Mouse (Mus musculus) MEL (cell line): ENCODE measurements around the gene Uba52.

Experiments
- BHLHE40 ChIP-seq: IDR thresholded peaks from 2 replicates; pipeline ENCODE4 v1.6.1; 2012; ENCODE audit warnings: low read depth, mild to moderate bottlenecking, inconsistent platforms, low read length, improper control_type of control experiment, borderline replicate concordance
- CTCF ChIP-seq, 3 experiments: IDR thresholded peaks in 2 of 3; conservative IDR thresholded peaks in 1 of 3; 2 replicates each; pipeline ENCODE4 v1.5.1; 2011 to 2012; ENCODE audit warnings: low read length in 3 of 3, low read depth in 2 of 3, mild to moderate bottlenecking in 2 of 3, improper control_type of control experiment in 1 of 3, inconsistent platforms in 1 of 3, mixed read lengths in 1 of 3, moderate library complexity in 1 of 3; ENCODE audit not compliant: control insufficient read depth in 1 of 3, insufficient read depth in 1 of 3, poor library complexity in 1 of 3, severe bottlenecking in 1 of 3
- E2F4 ChIP-seq: IDR thresholded peaks from 2 replicates; pipeline ENCODE4 v1.6.1; 2011; ENCODE audit warnings: low read depth, low read length, improper control_type of control experiment, borderline replicate concordance
- EP300 ChIP-seq, 2 experiments: IDR thresholded peaks; 2 replicates each; pipeline ENCODE4 v1.6.1; 2011; ENCODE audit warnings: improper control_type of control experiment in 2 of 2, low read length in 2 of 2, low read depth in 1 of 2, mild to moderate bottlenecking in 1 of 2
- GATA1 ChIP-seq: IDR thresholded peaks from 2 replicates; pipeline ENCODE4 v1.6.1; 2011; ENCODE audit warnings: low read depth, low read length, improper control_type of control experiment
- HCFC1 ChIP-seq: IDR thresholded peaks from 2 replicates; pipeline ENCODE4 v1.6.1; 2012; ENCODE audit warnings: low read depth, mild to moderate bottlenecking, inconsistent platforms, low read length, improper control_type of control experiment, moderate library complexity
- MEF2A ChIP-seq: IDR thresholded peaks from 2 replicates; pipeline ENCODE4 v1.6.1; 2014; ENCODE audit warnings: low read depth, mild to moderate bottlenecking, inconsistent platforms, low read length, improper control_type of control experiment; ENCODE audit not compliant: poor library complexity, insufficient replicate concordance, severe bottlenecking; ENCODE audit errors: extremely low read depth
- MYC ChIP-seq: IDR thresholded peaks from 2 replicates; pipeline ENCODE4 v1.6.1; 2011; ENCODE audit warnings: low read depth, mild to moderate bottlenecking, low read length, improper control_type of control experiment, moderate library complexity
- NELFE ChIP-seq: IDR thresholded peaks from 2 replicates; pipeline ENCODE4 v1.6.1; 2011; ENCODE audit warnings: low read depth, low read length, improper control_type of control experiment
- NRF1 ChIP-seq: IDR thresholded peaks from 2 replicates; pipeline ENCODE4 v1.6.1; 2014; ENCODE audit warnings: low read depth, mild to moderate bottlenecking, inconsistent platforms, low read length, improper control_type of control experiment, moderate library complexity; ENCODE audit not compliant: poor library complexity, insufficient read depth, severe bottlenecking
- POLR2A ChIP-seq, 2 experiments: IDR thresholded peaks; 2 replicates each; pipeline ENCODE4 v1.6.1; 2011 to 2012; ENCODE audit warnings: low read length in 2 of 2, mild to moderate bottlenecking in 2 of 2, control low read depth in 1 of 2, improper control_type of control experiment in 1 of 2, low read depth in 1 of 2, moderate library complexity in 1 of 2; ENCODE audit not compliant: control insufficient read depth in 1 of 2, insufficient read depth in 1 of 2, poor library complexity in 1 of 2
- POLR2AphosphoS2 ChIP-seq: IDR thresholded peaks from 2 replicates; pipeline ENCODE4 v1.6.1; 2011; ENCODE audit warnings: low read length, improper control_type of control experiment
- RAD21 ChIP-seq: IDR thresholded peaks from 2 replicates; pipeline ENCODE4 v1.6.1; 2011; ENCODE audit warnings: mild to moderate bottlenecking, low read depth, low read length, improper control_type of control experiment
- ZNF384 ChIP-seq: IDR thresholded peaks from 2 replicates; pipeline ENCODE4 v1.6.1; 2012; ENCODE audit warnings: low read depth, mild to moderate bottlenecking, inconsistent platforms, low read length, improper control_type of control experiment

GRCm38 (mm10) chr8:70534281-70534680 lies 23.7 kb upstream of the Uba52 start:
- no peak for TF ChIP-seq CTCF (IDR thresholded peaks at IDR 0.05 in 2 of 3, conservative IDR thresholded peaks at IDR 0.05 in 1 of 3; ENCODE audit: control insufficient read depth in 1 of 3, insufficient read depth in 1 of 3, low read depth in 2 of 3, low read length in 3 of 3, poor library complexity in 1 of 3, severe bottlenecking in 1 of 3)
- TF ChIP-seq EP300 (IDR thresholded peaks at IDR 0.05; ENCODE audit: low read depth in 1 of 2, low read length in 2 of 2) = no peak
- no peak for TF ChIP-seq NELFE
- TF ChIP-seq RAD21 = no peak
- TF ChIP-seq E2F4 = no peak
- no peak for TF ChIP-seq MYC
- TF ChIP-seq POLR2A (IDR thresholded peaks at IDR 0.05; ENCODE audit: control insufficient read depth in 1 of 2, insufficient read depth in 1 of 2, low read depth in 1 of 2, low read length in 2 of 2, poor library complexity in 1 of 2) = no peak
- no peak for TF ChIP-seq GATA1
- TF ChIP-seq NRF1 = no peak
- TF ChIP-seq MEF2A = no peak
- TF ChIP-seq HCFC1 = no peak
- no peak for TF ChIP-seq POLR2AphosphoS2
- TF ChIP-seq ZNF384 = no peak
- TF ChIP-seq BHLHE40 = no peak
